7 mouse cellular contexts compared by ENCODE assay signal in genomic region chr17:34120180-34120723, GRCm38 (mm10). TPM values are rescaled to one million over a fixed set of nuclear protein-coding genes. Genes with fewer than 3 reads are reported as not detected.
DNase-seq lines count a peak whose midpoint lies in the region; ATAC-seq and TF ChIP-seq lines count a peak whose summit lies in the region.

No protein-coding gene starts in this region.

- TF ChIP-seq CTCF in heart, adult 2 months (IDR thresholded peaks at IDR 0.05), result no peak

- peaks cover 2% of the 10 kb centered on the region for H3K79me2 ChIP-seq in heart, adult 2 months (replicated peaks; ENCODE audit: control insufficient read depth, insufficient read depth, low read length)
- H3K79me2 ChIP-seq in myocyte (ENCODE audit: control insufficient read depth, insufficient read depth), result peaks cover 65% of the 10 kb centered on the region

- 0% methylated on average over 32 of the region's 42 CpGs for WGBS in embryonic facial prominence, embryonic 12.5 days
- WGBS in heart, adult 2 months, result under 1% methylated on average over 36 of the region's 42 CpGs

- no peaks in the 10 kb centered on the region for H3K9me3 ChIP-seq in embryonic facial prominence, embryonic 12.5 days

- peaks cover 30% of the 10 kb centered on the region for H3K36me3 ChIP-seq in embryonic facial prominence, embryonic 12.5 days
- peaks cover 11% of the 10 kb centered on the region for H3K36me3 ChIP-seq in heart, adult 2 months (ENCODE audit: control insufficient read depth, insufficient read depth, low read length)
- H3K36me3 ChIP-seq in myocyte (ENCODE audit: control insufficient read depth, insufficient read depth), result peaks cover 27% of the 10 kb centered on the region

- TF ChIP-seq EP300 in heart, adult 2 months (IDR thresholded peaks at IDR 0.05; ENCODE audit: insufficient read depth, low read depth, low read length), result 0 out of 2 replicates have a peak, but pooled peaks have one; percentile 33

- peak overlapping the region; percentile 94 for H3K4me2 ChIP-seq in embryonic facial prominence, embryonic 12.5 days (replicated peaks)
- peak overlapping the region; percentile 80 for H3K4me2 ChIP-seq in myocyte (ENCODE audit: low read depth)

- peak overlapping the region; percentile 37 for H3ac ChIP-seq in myocyte (ENCODE audit: control insufficient read depth, insufficient read length)

- peaks cover 26% of the 10 kb centered on the region for H3K4me1 ChIP-seq in embryonic facial prominence, embryonic 12.5 days
- H3K4me1 ChIP-seq in heart, adult 2 months (ENCODE audit: control insufficient read depth, insufficient read depth, low read length), result peaks cover 4% of the 10 kb centered on the region

- peak; percentile 83 for TF ChIP-seq POLR2A in heart, adult 2 months (IDR thresholded peaks at IDR 0.05; ENCODE audit: insufficient read depth, low read depth, low read length)
- TF ChIP-seq POLR2A in myocyte (IDR thresholded peaks at IDR 0.05; ENCODE audit: insufficient read length, low read depth), result peak; percentile 82

- H3K4me3 ChIP-seq in embryonic facial prominence, embryonic 12.5 days, result peak overlapping the region; percentile 79
- H3K4me3 ChIP-seq in heart, adult 2 months, result peak overlapping the region; percentile 75
- peak overlapping the region; percentile 99 for H3K4me3 ChIP-seq in myocyte

- no peaks in the 10 kb centered on the region for H3K27me3 ChIP-seq in embryonic facial prominence, embryonic 12.5 days
- no peaks in the 10 kb centered on the region for H3K27me3 ChIP-seq in heart, adult 2 months (ENCODE audit: control insufficient read depth, insufficient read depth, low read length)
- H3K27me3 ChIP-seq in myocyte (ENCODE audit: control insufficient read depth, insufficient read depth, insufficient read length), result no peaks in the 10 kb centered on the region

- peak overlapping the region; percentile 97 for H3K9ac ChIP-seq in embryonic facial prominence, embryonic 12.5 days
- peak overlapping the region; percentile 99 for H3K9ac ChIP-seq in heart, adult 2 months (ENCODE audit: low read depth, low read length)

- peak overlapping the region; percentile 100 for H3K27ac ChIP-seq in embryonic facial prominence, embryonic 12.5 days
- H3K27ac ChIP-seq in heart, adult 2 months, result peak overlapping the region; percentile 98

- peak; percentile 13; the same call in 1 of the 2 replicates for ATAC-seq in embryonic facial prominence, embryonic 12.5 days (ENCODE audit: insufficient number of reproducible peaks, insufficient read depth, low FRiP score, low TSS enrichment)

- intact Hi-C loops in heart, adult 2 months (cut with DNase I), result no loop called here

- peak; percentile 90 for DNase-seq in adrenal gland, postnatal 25 days
- DNase-seq in heart, adult 2 months, result peak; percentile 87 to 91
- DNase-seq in kidney, adult 9 months, result peak; percentile 89
- peak; percentile 89 for DNase-seq in liver
- peak; percentile 84 to 91 for DNase-seq in spleen, postnatal 4 days (ENCODE audit: low spot score in 2 of 2)

TF ChIP-seq in myocyte, 11 proteins besides CTCF, POLR2A, EP300 and RAD21:
- TF ChIP-seq MYOD1 (IDR thresholded peaks at IDR 0.05; ENCODE audit: control insufficient read depth in 1 of 3, insufficient read length in 2 of 3, low read depth in 2 of 3) (no peak), POLR2AphosphoS2 (IDR thresholded peaks at IDR 0.05; ENCODE audit: insufficient read length, low read depth) (peak; percentile 90)
TF ChIP-seq in myocyte: peak in this region for 1.

RNA-seq across cellular contexts. Expression of gene H2-DMa, which starts 0.9 kb away (rescaled TPM):
- 9.0 and 11.5 TPM in 2 replicates for total RNA-seq in adrenal gland, postnatal 25 days (2021)
- polyA plus RNA-seq in embryonic facial prominence, embryonic 12.5 days (2016; fragmentation: Nextera tagmentation; extraction: Ambion mirVana), result 12.3 and 16.7 TPM in 2 replicates
- 1 to 10 TPM; 4.0 to 7.5 TPM for total RNA-seq in heart, adult 2 months (2021)
- polyA plus RNA-seq in heart, adult 2 months (2012; rRNA removed), result 12.2 and 21.3 TPM in 2 replicates
- polyA plus RNA-seq in myocyte (2012; fragmentation: generic; extraction: Trizol), result 7.2 TPM

RNA-seq across cellular contexts. Expression of gene Brd2, which starts 2.2 kb away (rescaled TPM):
- 209 and 233 TPM in 2 replicates for total RNA-seq in adrenal gland, postnatal 25 days (2021)
- polyA plus RNA-seq in embryonic facial prominence, embryonic 12.5 days (2016; fragmentation: Nextera tagmentation; extraction: Ambion mirVana), result 119 and 131 TPM in 2 replicates
- total RNA-seq in heart, adult 2 months (2021), result 10 to 100 TPM; 67.6 to 71.1 TPM
- 78.9 and 118 TPM in 2 replicates for polyA plus RNA-seq in heart, adult 2 months (2012; rRNA removed)
- 90.1 TPM for polyA plus RNA-seq in myocyte (2012; fragmentation: generic; extraction: Trizol)

RNA-seq across cellular contexts. Expression of gene H2-DMb2, which starts 22.9 kb away (rescaled TPM):
- 1.7 TPM in 1 of 2 replicates, not detected in the other for total RNA-seq in adrenal gland, postnatal 25 days (2021)
- 0.19 and 0.42 TPM in 2 replicates for polyA plus RNA-seq in embryonic facial prominence, embryonic 12.5 days (2016; fragmentation: Nextera tagmentation; extraction: Ambion mirVana)
- total RNA-seq in heart, adult 2 months (2021), result 1 to 10 TPM; 2.1 to 2.3 TPM
- 2.3 and 7.6 TPM in 2 replicates for polyA plus RNA-seq in heart, adult 2 months (2012; rRNA removed)
- polyA plus RNA-seq in myocyte (2012; fragmentation: generic; extraction: Trizol), result not detected

RNA-seq across cellular contexts. Expression of gene H2-Oa, which starts 28.1 kb away (rescaled TPM):
- 0.27 TPM in 1 of 2 replicates, not detected in the other for total RNA-seq in adrenal gland, postnatal 25 days (2021)
- polyA plus RNA-seq in embryonic facial prominence, embryonic 12.5 days (2016; fragmentation: Nextera tagmentation; extraction: Ambion mirVana), result 0.43 and 0.48 TPM in 2 replicates
- under 1 TPM; 0.20 to 0.29 TPM for total RNA-seq in heart, adult 2 months (2021)
- 0.79 and 3.2 TPM in 2 replicates for polyA plus RNA-seq in heart, adult 2 months (2012; rRNA removed)
- 0.07 TPM for polyA plus RNA-seq in myocyte (2012; fragmentation: generic; extraction: Trizol)

RNA-seq across cellular contexts. Expression of gene H2-DMb1, which starts 32.6 kb away (rescaled TPM):
- 2.4 and 3.0 TPM in 2 replicates for total RNA-seq in adrenal gland, postnatal 25 days (2021)
- polyA plus RNA-seq in embryonic facial prominence, embryonic 12.5 days (2016; fragmentation: Nextera tagmentation; extraction: Ambion mirVana), result 2.0 and 2.4 TPM in 2 replicates
- 1 to 10 TPM; 1.6 to 2.2 TPM for total RNA-seq in heart, adult 2 months (2021)
- 8.9 and 19.1 TPM in 2 replicates for polyA plus RNA-seq in heart, adult 2 months (2012; rRNA removed)
- not detected for polyA plus RNA-seq in myocyte (2012; fragmentation: generic; extraction: Trizol)

Comparison
In these comparisons a context has a peak if more than half of its experiments do, and no peak if none do; other contexts are left out.
1. Peak in every context shown above with its lines: DNase-seq, ATAC-seq, H3K4me3 ChIP-seq and H3K27ac ChIP-seq.